Mouse (Mus musculus) B cell, adult 2 months (primary cell): ENCODE measurements around the gene Tnxb.
"Not testable (repeated sequence)": the region's sequence is repeated elsewhere in the genome, so short reads cannot be mapped to it uniquely, and the experiment has no call there.

Experiments used
- DNase-seq, 2 experiments: peaks; one replicate each; pipeline ENCODE4 v3.0.0; 2022

Gene Tnxb

DNA sequence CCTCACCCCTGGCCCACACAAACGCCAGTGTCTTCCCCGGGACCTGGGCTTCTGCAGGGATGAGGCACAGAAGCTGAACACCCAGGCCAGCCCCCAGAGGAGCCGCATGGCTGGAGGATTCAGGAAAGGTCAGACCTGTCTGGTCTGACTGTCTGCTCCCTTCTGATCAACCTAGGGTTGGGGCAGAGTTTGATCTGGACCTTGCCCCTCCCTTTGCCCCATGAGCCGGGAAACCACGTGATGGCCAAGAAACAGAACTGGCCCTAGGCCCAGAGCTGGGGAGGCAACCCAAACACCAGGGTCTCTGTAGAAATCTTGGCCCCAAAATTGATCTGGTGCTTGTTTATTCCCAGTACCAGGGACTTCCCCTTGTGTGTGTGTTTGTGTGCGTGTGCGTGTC is 73.4 kb downstream of the Tnxb start, which contains the start of gene C4b:
Gene C4b (minus strand): TSS at position 164 of the 400 bp plus-strand sequence.
- no peak for DNase-seq

DNA sequence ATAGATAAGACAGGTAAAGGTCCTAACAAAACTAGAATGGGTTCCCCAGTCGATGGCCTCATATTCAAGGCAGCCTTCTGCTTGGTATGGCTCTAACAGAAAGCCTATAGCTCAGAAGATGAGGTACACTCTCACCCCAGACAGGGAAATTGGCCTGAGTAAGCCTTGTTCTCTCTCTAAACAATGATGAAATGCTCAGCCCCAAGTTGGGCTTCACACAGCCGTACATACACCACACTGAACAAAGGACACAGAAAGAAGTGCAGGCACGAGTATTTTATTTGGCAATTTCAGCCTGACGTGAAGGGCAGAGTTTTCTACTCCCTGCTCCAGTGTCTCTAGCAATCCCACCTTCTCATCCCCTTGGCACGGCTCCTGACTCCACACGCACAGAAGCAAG is 73.9 kb downstream of the Tnxb start:
- no peak for DNase-seq

DNA sequence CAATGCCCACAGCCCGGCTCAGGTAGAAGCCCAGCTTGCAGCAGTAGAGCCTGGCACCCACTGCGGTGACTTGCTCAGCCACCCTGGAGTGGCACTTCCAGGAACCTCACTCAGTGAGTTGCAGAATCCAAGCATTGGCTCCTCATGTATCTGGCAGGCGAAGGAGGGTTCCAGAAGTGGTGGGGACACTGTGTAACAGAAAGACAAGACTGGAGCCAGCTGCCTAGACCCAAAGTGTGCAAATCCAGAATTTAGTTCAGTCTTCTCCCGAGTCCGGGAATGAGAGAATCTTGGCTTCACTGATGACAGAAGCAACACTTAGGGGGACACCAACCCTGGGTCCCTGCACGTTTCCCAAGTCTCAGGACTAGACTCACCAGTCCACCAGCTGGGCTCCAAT is 74.3 kb downstream of the Tnxb start:
- not testable (repeated sequence) for DNase-seq

DNA sequence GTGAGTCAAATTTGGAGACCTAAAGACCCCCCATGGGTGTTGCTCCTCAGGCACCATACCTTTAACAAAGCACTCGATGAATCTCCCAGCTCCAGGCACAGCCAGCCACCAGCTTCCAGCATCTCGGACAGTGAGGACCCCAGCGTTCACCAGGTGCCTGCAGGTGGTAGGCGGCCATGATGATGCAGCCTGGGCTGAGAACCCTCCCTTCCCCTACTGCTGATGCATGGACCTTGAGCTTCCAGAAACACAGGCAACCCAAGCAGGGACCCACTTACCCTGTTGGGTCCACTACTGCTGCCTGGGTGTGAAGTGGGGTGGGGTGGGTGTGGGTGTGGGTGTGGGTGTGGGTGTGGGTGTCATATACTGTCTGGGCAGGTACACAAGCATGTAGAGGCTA is 74.8 kb downstream of the Tnxb start:
- not testable (repeated sequence) for DNase-seq

DNA sequence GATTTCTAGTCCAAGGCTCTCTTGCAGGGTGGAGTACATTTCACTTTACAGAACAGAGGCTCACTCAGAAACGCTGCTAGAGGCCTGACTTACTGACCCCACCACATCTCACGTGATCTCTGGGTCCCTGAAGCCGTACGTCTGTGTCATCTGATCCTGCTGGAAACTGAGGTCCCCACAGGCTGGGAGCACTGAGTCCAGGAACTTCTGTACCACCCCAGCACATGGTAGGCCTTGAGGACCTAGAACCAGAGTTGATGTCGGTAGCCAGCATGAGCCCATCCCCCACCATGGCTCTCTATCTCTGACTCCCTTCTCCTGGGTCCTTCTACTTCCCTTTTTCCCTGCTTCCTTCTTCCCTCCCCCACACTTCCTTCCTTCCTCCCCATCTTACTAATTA is 76.2 kb downstream of the Tnxb start:
- DNase-seq = no peak

DNA sequence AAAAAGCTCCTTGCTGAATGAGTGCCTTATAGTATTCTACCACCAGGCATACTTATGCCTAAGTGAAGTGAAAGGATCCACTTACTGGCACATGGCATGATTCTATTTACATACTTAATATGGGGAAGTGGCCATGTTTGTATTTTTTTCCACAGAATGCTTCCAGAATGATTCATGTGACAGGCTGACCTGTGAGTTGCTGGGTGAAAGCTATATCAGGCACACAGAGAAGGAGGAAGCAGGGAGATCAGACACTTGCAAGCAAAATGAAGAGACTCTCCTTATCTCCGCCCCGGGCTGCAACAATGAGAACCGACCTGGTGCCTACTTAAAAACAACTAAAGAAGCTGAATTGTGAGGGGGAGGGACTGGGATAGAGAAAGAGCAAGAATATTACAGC is 91.1 kb downstream of the Tnxb start:
- no peak for DNase-seq
